Mouse (Mus musculus): ENCODE measurements around the gene Gm26602. TPM values are rescaled to one million over a fixed set of nuclear protein-coding genes. Genes with fewer than 3 reads are reported as not detected.
A peak's percentile ranks its signal among the peaks of the same experiment; 100 is the strongest.

Gm26602 gene
- polyA plus RNA-seq (2015; fragmentation: Nextera tagmentation; extraction: Ambion mirVana) = 2.9 and 17.9 TPM in 2 replicates

DNA sequence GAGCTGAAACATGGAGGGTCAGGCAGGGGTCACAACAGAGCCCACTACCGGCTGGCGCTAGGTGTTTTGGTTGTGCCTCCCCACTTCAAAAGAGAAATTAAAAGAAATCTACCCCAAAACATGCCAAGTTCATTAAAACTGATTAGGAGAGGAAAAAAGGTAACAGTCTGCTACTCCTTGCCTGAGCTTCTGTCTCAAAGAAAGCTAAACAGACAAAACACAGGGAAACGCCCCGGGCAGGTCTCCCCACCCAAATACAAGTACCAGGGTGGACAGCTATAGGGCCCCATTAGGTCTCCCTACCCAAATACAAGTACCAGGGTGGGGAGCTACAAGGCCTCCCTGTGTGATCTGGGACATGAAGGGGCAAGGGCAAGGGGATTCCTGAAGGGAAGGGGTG lies at the start of gene Gm26602:
Gene Gm26602 (plus strand): TSS at position 301 of the 400 bp plus-strand sequence.
- 100% methylated on average over 4 of the region's 4 CpGs for WGBS
- no peaks in the 10 kb centered on the region for H3K9me3 ChIP-seq (ENCODE audit: control insufficient read depth)
- H3K27me3 ChIP-seq (replicated peaks; ENCODE audit: control insufficient read depth, insufficient read depth, low read length) = no peaks in the 10 kb centered on the region
- H3K36me3 ChIP-seq (ENCODE audit: control insufficient read depth, insufficient read depth) = peaks cover 21% of the 10 kb centered on the region
- peak within 1 kb of the TSS; percentile 71; the same call in 1 of the 2 replicates for H3K27ac ChIP-seq (ENCODE audit: low read depth, low read length)
- no peak for ATAC-seq
- no peak within 1 kb of the TSS for H3K9ac ChIP-seq (ENCODE audit: low read depth, low read length)
- no peak within 1 kb of the TSS for H3K4me2 ChIP-seq (replicated peaks; ENCODE audit: low read depth)
- no peaks in the 10 kb centered on the region for H3K4me1 ChIP-seq (replicated peaks; ENCODE audit: control insufficient read depth, insufficient read depth, low read length)
- H3K4me3 ChIP-seq (ENCODE audit: low read depth, low read length) = no peak within 1 kb of the TSS
- no peak for TF ChIP-seq CTCF (IDR thresholded peaks at IDR 0.05; ENCODE audit: low read depth)

GRCm38 (mm10) chr10:79861230-79862048 lies 49.2 kb upstream of the Gm26602 start:
- H3K27ac ChIP-seq (ENCODE audit: low read depth, low read length) = 0 out of 2 replicates have a peak overlapping the region, but pooled peaks have one; percentile 36
- H3K9me3 ChIP-seq (ENCODE audit: control insufficient read depth) = no peaks in the 10 kb centered on the region
- H3K9ac ChIP-seq (ENCODE audit: low read depth, low read length) = no peak overlapping the region
- 0 out of 2 replicates have a peak, but pooled peaks cover 5% of the 10 kb centered on the region for H3K4me1 ChIP-seq (replicated peaks; ENCODE audit: control insufficient read depth, insufficient read depth, low read length)
- WGBS = 59% methylated on average over 25 of the region's 25 CpGs
- H3K4me2 ChIP-seq (replicated peaks; ENCODE audit: low read depth) = no peak overlapping the region
- peaks cover 70% of the 10 kb centered on the region for H3K36me3 ChIP-seq (ENCODE audit: control insufficient read depth, insufficient read depth)
- TF ChIP-seq CTCF (IDR thresholded peaks at IDR 0.05; ENCODE audit: low read depth) = no peak
- H3K27me3 ChIP-seq (replicated peaks; ENCODE audit: control insufficient read depth, insufficient read depth, low read length) = no peaks in the 10 kb centered on the region
- no peak for ATAC-seq
- H3K4me3 ChIP-seq (ENCODE audit: low read depth, low read length) = no peak overlapping the region

- Histone ChIP-seq H3K9me3 (ENCODE audit: control insufficient read depth) (no peaks in the 10 kb centered on the region), H3K36me3 (ENCODE audit: control insufficient read depth, insufficient read depth) (peaks cover 63% of the 10 kb centered on the region), H3K27ac (ENCODE audit: low read depth, low read length) (0 out of 2 replicates have a peak overlapping the region, but pooled peaks have one; percentile 36), H3K4me3 (ENCODE audit: low read depth, low read length) (no peak overlapping the region), H3K27me3 (replicated peaks; ENCODE audit: control insufficient read depth, insufficient read depth, low read length) (no peaks in the 10 kb centered on the region), H3K4me1 (replicated peaks; ENCODE audit: control insufficient read depth, insufficient read depth, low read length) (no peaks in the 10 kb centered on the region), H3K4me2 (replicated peaks; ENCODE audit: low read depth) (no peak overlapping the region), H3K9ac (ENCODE audit: low read depth, low read length) (no peak overlapping the region)
- TF ChIP-seq CTCF (IDR thresholded peaks at IDR 0.05; ENCODE audit: low read depth) = no peak
- WGBS = 80% methylated on average over 23 of the region's 23 CpGs
- no peak for ATAC-seq
Observed at GRCm38 (mm10) chr10:79862049-79862788, 48.4 kb upstream of the Gm26602 start.

DNA sequence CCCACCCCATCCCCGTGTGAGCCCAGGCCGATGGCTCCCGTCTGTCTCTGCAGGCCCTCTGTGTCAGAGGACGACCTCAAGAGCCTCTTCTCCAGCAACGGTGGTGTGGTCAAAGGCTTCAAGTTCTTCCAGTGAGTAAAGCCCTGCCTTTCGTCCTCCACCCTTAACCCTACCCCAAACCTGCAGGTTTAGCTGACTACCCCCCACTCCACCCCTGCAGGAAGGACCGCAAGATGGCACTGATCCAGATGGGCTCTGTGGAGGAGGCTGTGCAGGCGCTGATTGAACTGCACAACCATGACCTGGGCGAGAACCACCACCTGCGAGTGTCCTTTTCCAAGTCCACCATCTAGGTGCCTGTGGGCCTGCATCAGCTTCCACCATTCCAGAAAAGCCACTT lies 47.7 kb upstream of the Gm26602 start:
- H3K4me3 ChIP-seq (ENCODE audit: low read depth, low read length) = no peak overlapping the region
- 57% methylated on average over 10 of the region's 10 CpGs for WGBS

GRCm38 (mm10) chr10:79864351-79865188 lies 46.1 kb upstream of the Gm26602 start:
- WGBS = 44% methylated on average over 10 of the region's 10 CpGs
- Histone ChIP-seq H3K36me3 (ENCODE audit: control insufficient read depth, insufficient read depth) (peaks cover 48% of the 10 kb centered on the region), H3K4me1 (replicated peaks; ENCODE audit: control insufficient read depth, insufficient read depth, low read length) (no peaks in the 10 kb centered on the region), H3K27me3 (replicated peaks; ENCODE audit: control insufficient read depth, insufficient read depth, low read length) (no peaks in the 10 kb centered on the region), H3K9me3 (ENCODE audit: control insufficient read depth) (no peaks in the 10 kb centered on the region), H3K4me3 (ENCODE audit: low read depth, low read length) (no peak overlapping the region), H3K27ac (ENCODE audit: low read depth, low read length) (peak overlapping the region; percentile 1; the same call in 1 of the 2 replicates), H3K4me2 (replicated peaks; ENCODE audit: low read depth) (no peak overlapping the region), H3K9ac (ENCODE audit: low read depth, low read length) (no peak overlapping the region)
- no peak for TF ChIP-seq CTCF (IDR thresholded peaks at IDR 0.05; ENCODE audit: low read depth)
- peak; percentile 5; the same call in 1 of the 2 replicates for ATAC-seq

More for the DNA sequence above, 47.7 kb upstream of the Gm26602 start:
- H3K27ac ChIP-seq (ENCODE audit: low read depth, low read length) = no peak overlapping the region
- H3K36me3 ChIP-seq (ENCODE audit: control insufficient read depth, insufficient read depth) = peaks cover 59% of the 10 kb centered on the region
- H3K9ac ChIP-seq (ENCODE audit: low read depth, low read length) = no peak overlapping the region
- H3K4me2 ChIP-seq (replicated peaks; ENCODE audit: low read depth) = no peak overlapping the region
- no peaks in the 10 kb centered on the region for H3K27me3 ChIP-seq (replicated peaks; ENCODE audit: control insufficient read depth, insufficient read depth, low read length)
- no peaks in the 10 kb centered on the region for H3K4me1 ChIP-seq (replicated peaks; ENCODE audit: control insufficient read depth, insufficient read depth, low read length)
- ATAC-seq = no peak
- H3K9me3 ChIP-seq (ENCODE audit: control insufficient read depth) = no peaks in the 10 kb centered on the region
- TF ChIP-seq CTCF (IDR thresholded peaks at IDR 0.05; ENCODE audit: low read depth) = no peak

Data from intestine, postnatal 0 days (tissue).